Mouse (Mus musculus) heart, adult 11 months (tissue): ENCODE measurements around the gene Olfr597.
"Not testable (repeated sequence)": the region's sequence is repeated elsewhere in the genome, so short reads cannot be mapped to it uniquely, and the experiment has no call there.

Experiments used
- DNase-seq: peaks from one replicate; pipeline ENCODE4 v3.0.0; 2022

The Olfr597 gene

DNA sequence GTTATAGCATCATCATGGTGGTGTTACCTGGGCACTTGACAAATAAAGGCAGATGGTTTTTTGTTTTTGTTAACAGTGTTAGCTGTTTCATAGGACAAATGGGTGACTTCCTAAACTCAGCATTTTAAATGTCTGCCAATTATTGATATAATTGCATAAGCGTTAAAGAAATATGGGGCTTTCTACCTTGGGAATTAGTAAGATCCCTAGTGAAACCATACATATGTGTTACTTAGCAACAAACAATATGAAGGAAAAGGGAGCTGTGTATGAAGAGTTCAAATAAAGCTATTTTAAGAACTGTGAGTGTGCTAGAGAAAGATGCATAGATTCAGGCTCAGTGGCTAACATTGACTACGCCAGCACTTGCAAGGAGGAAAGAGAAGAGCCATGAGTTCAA lies at the start of gene Olfr597:
Gene Olfr597, plus strand, starts transcription at position 301 of the 400 bp plus-strand sequence.
- DNase-seq = not testable (repeated sequence)

DNA sequence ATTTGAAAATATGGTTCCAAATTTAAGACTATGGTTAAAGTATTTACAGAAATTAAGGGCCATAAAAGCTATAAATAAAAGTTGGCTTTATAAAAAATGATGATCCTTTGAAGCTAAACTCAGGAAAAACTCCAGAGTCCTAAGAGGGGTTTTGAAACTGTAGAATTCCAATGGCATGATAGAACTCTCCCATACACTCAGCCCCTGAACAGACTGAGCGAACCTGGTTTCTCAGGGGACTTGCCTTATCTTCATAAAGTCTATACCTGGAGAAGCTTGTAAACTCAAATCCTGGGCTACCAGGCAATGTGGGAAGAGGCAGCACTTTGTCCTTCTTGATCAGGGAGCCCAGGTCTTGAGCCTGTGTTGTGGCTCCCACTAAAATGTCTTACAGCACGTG lies 10.8 kb upstream of the Olfr597 start, which contains the start of gene Olfr596:
Gene Olfr596, plus strand, starts transcription at position 301 of the 400 bp plus-strand sequence.
- not testable (repeated sequence) for DNase-seq

- no peak for DNase-seq
Observed at GRCm38 (mm10) chr7:103323268-103323667, 7.2 kb downstream of the Olfr597 start, which contains the start of gene Olfr598. Gene Olfr598, plus strand, starts transcription at chr7:103323568.

GRCm38 (mm10) chr7:103335617-103336016 lies 19.5 kb downstream of the Olfr597 start, which contains the start of gene Olfr599:
Gene Olfr599, plus strand, starts transcription at chr7:103335917.
- no peak for DNase-seq

DNA sequence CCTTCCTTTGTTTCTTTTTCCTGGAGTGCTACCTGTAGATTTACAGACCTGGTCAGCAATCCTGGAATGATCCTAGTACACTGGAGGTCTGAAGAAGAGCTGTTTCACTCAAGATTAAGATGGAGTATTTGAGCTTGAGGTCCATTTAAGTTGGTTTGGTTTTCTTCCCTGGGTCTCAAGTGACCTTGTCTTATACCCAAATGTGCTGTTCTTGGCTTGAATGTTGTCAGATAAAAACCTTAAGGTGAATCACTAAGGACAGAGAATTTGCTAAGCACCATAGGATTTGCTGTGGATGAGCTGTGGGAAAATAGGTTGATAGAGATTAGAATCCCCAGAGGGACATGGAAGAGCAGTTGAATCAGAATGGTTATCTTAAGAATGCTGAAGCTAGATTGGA lies 33.5 kb downstream of the Olfr597 start, which contains the start of gene Olfr600:
Gene Olfr600, minus strand, starts transcription at position 101 of the 400 bp plus-strand sequence.
- DNase-seq = no peak

DNA sequence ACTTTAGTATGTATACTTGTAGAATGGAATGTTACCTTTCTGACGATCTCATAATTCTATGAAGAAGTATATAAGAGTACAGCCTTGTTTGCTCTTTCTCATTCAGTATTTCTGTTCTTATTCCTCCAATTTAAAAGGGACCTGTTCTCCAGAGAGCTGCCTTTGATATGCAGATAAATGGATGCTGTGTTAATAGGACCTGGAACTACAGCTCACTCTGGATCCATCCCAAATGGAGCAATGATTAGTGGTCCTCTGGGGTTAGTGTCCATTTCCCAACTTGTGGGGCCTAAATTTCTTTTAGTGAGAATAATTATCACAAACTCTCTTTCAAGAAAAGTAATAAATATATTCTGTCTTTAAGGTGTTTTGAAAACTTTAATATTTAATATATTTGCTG lies 46.4 kb downstream of the Olfr597 start, which contains the start of gene Olfr601:
Gene Olfr601, minus strand, starts transcription at position 101 of the 400 bp plus-strand sequence.
- DNase-seq = no peak
